Mouse (Mus musculus) adrenal gland, adult 8-10 months (tissue): ENCODE measurements at regions not wholly inside any gene's neighbourhood (a gene's known extent, or its start where the extent isn't known, plus 50 kb on each side); places are given as distances from the start of the nearest gene placed in this dataset.
A peak's percentile ranks its signal among the peaks of the same experiment; 100 is the strongest.
"Not testable (repeated sequence)": the region's sequence is repeated elsewhere in the genome, so short reads cannot be mapped to it uniquely, and the experiment has no call there.

Experiments used
- DNase-seq: peaks from one replicate; pipeline ENCODE4 v3.0.0; 2022

GRCm38 (mm10) chr17:15242976-15243635 is 133.6 kb downstream of the Dll1 start:
- no peak for DNase-seq

- DNase-seq = peak; percentile 13
These were observed 134.3 kb downstream of the Dll1 start for GRCm38 (mm10) chr17:15242356-15242755.

GRCm38 (mm10) chr17:15241491-15241890 is 135.2 kb downstream of the Dll1 start:
- no peak for DNase-seq

- not testable (repeated sequence) for DNase-seq
These were observed 136.0 kb downstream of the Dll1 start for GRCm38 (mm10) chr17:15240641-15241040.

- no peak for DNase-seq
These were observed 136.7 kb downstream of the Dll1 start for GRCm38 (mm10) chr17:15240011-15240410.

- no peak for DNase-seq
These were observed 141.6 kb downstream of the Dll1 start for GRCm38 (mm10) chr17:15235041-15235440.

- no peak for DNase-seq
These were observed 145.5 kb downstream of the Dll1 start for GRCm38 (mm10) chr17:15231175-15231574.

GRCm38 (mm10) chr17:15229159-15229558 is 147.5 kb downstream of the Dll1 start:
- DNase-seq = no peak

GRCm38 (mm10) chr17:15228077-15228476 is 148.6 kb downstream of the Dll1 start:
- DNase-seq = no peak

- no peak for DNase-seq
These were observed 152.8 kb downstream of the Dll1 start for GRCm38 (mm10) chr17:15223826-15224225.

GRCm38 (mm10) chr17:15222923-15223322 is 153.7 kb downstream of the Dll1 start:
- DNase-seq = no peak

- no peak for DNase-seq
These were observed 162.5 kb downstream of the Dll1 start for GRCm38 (mm10) chr17:15214157-15214685.

- no peak for DNase-seq
These were observed 167.5 kb upstream of the Gm3448 start for GRCm38 (mm10) chr17:15208808-15209173.

- DNase-seq = no peak
These were observed 166.9 kb upstream of the Gm3448 start for GRCm38 (mm10) chr17:15208030-15208807.

GRCm38 (mm10) chr17:15207182-15208029 is 166.1 kb upstream of the Gm3448 start:
- DNase-seq = no peak

- no peak for DNase-seq
These were observed 164.5 kb upstream of the Gm3448 start for GRCm38 (mm10) chr17:15205799-15206198.

- no peak for DNase-seq
These were observed 163.2 kb upstream of the Gm3448 start for GRCm38 (mm10) chr17:15204524-15204923.

- no peak for DNase-seq
These were observed 157.9 kb upstream of the Gm3448 start for GRCm38 (mm10) chr17:15199235-15199634.

- no peak for DNase-seq
These were observed 156.0 kb upstream of the Gm3448 start for GRCm38 (mm10) chr17:15197361-15197760.

- peak; percentile 74 for DNase-seq
These were observed 154.5 kb upstream of the Gm3448 start for GRCm38 (mm10) chr17:15195819-15196218.

- DNase-seq = no peak
These were observed 153.6 kb upstream of the Gm3448 start for GRCm38 (mm10) chr17:15194894-15195461.

- DNase-seq = no peak
These were observed 152.5 kb upstream of the Gm3448 start for GRCm38 (mm10) chr17:15193831-15194230.

GRCm38 (mm10) chr17:15192840-15193239 is 151.5 kb upstream of the Gm3448 start:
- no peak for DNase-seq
